Mouse (Mus musculus) urinary bladder, adult 2 months (tissue): ENCODE measurements around the gene Tmem29. TPM values are rescaled to one million over a fixed set of nuclear protein-coding genes. Genes with fewer than 3 reads are reported as not detected.
"Not testable (repeated sequence)": the region's sequence is repeated elsewhere in the genome, so short reads cannot be mapped to it uniquely, and the experiment has no call there.

Source experiments
- DNase-seq: peaks from one replicate; pipeline ENCODE4 v3.0.0; 2022; ENCODE audit warnings: low spot score
- polyA plus RNA-seq: library from polyadenylated mRNA; depleted of rRNA; stranded (reverse); fragments of >200 nt; gene quantifications from 2 replicates; pipeline ENCODE4 v1.2.3, GENCODE M21; 2012; rRNA removed

The Tmem29 gene
- polyA plus RNA-seq: 28.3 and 29.7 TPM in 2 replicates

GRCm38 (mm10) chrX:150458766-150459350, at the start of gene Tmem29:
Tmem29 (minus strand) TSS chrX:150459154.
- DNase-seq: peak; percentile 67

GRCm38 (mm10) chrX:150508696-150509095, 49.7 kb upstream of the Tmem29 start:
- DNase-seq: no peak

GRCm38 (mm10) chrX:150487811-150488210, 28.9 kb upstream of the Tmem29 start:
- not testable (repeated sequence) for DNase-seq

GRCm38 (mm10) chrX:150486314-150487030, 27.5 kb upstream of the Tmem29 start:
- DNase-seq: not testable (repeated sequence)

GRCm38 (mm10) chrX:150477854-150478780, 19.2 kb upstream of the Tmem29 start:
- DNase-seq: peak; percentile 74

- no peak for DNase-seq
These were observed 12.5 kb upstream of the Tmem29 start for GRCm38 (mm10) chrX:150471416-150471815.

- DNase-seq: no peak
These were observed 9.3 kb upstream of the Tmem29 start for GRCm38 (mm10) chrX:150468266-150468665.

GRCm38 (mm10) chrX:150466817-150467216, 7.9 kb upstream of the Tmem29 start:
- DNase-seq: not testable (repeated sequence)

GRCm38 (mm10) chrX:150460143-150460542, 1.2 kb upstream of the Tmem29 start:
- no peak for DNase-seq

GRCm38 (mm10) chrX:150459411-150459927, 515 bp upstream of the Tmem29 start:
- no peak for DNase-seq

GRCm38 (mm10) chrX:150458136-150458535, 818 bp downstream of the Tmem29 start:
- no peak for DNase-seq

GRCm38 (mm10) chrX:150440505-150441338, 18.2 kb downstream of the Tmem29 start:
- DNase-seq: no peak

GRCm38 (mm10) chrX:150436373-150436772, 22.6 kb downstream of the Tmem29 start:
- DNase-seq: no peak

- DNase-seq: no peak
These were observed 23.6 kb downstream of the Tmem29 start for GRCm38 (mm10) chrX:150435367-150435766.

- no peak for DNase-seq
These were observed 45.4 kb downstream of the Tmem29 start for GRCm38 (mm10) chrX:150413505-150413904.

Other genes starting within 250 kb of the Tmem29 start
- gene Alas2, start 88.2 kb upstream of the Tmem29 start, polyA plus RNA-seq: 0.80 and 1.4 TPM in 2 replicates
- 4.6 and 6.8 TPM in 2 replicates for gene Pfkfb1, start 129.1 kb upstream of the Tmem29 start, polyA plus RNA-seq
- 6.5 and 7.1 TPM in 2 replicates for gene Apex2, start 130.7 kb upstream of the Tmem29 start, polyA plus RNA-seq
- 1.3 TPM in 2 replicates for gene Tro, start 198.4 kb upstream of the Tmem29 start, polyA plus RNA-seq